Mouse (Mus musculus): ENCODE results near the gene Pcca.

DNA sequence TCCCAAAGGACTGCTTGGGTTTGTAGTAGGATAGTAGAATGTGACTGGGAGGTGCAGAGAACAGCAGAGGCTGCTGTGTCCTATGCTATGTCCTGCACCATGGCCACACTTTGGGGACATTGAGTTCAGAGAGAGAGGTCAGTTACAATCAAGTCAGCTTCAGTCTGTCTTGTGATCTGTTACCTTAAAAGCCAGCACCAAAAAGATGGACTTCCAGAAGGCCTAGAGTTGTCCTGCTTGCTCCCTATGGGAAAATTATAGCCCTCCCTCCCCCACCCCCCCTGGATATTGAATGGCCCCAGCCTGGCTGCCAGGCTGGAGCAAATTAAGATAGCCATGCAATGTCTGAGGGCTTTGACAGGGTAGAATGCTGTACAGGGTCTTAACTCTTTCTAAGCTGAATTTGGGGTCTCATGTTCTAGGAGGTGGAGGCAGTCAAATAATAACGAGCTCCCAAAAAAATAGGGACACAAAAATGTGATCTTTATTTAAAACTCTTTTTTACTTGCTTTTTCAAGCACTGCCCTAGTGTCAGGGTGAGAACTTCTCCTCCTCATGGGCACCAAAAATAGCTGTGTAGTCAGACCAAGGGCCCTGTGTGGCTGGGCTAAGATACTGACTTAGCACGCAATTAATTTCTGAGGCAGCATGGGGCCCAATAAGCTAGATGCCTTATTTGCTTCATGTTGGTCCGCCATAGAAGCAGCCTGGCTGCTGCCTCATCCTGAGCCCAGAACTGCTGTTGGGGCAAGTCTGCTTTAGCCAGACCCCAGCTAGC lies 353.8 kb downstream of the Pcca start:
- TF ChIP-seq GATA1 (IDR thresholded peaks at IDR 0.05; ENCODE audit: borderline replicate concordance, low read length) (no peak), FLI1 (IDR thresholded peaks at IDR 0.05; ENCODE audit: low read length) (no peak)
